9 mouse cellular contexts compared by ENCODE assay signal in genomic region chr6:122496501-122496900, GRCm38 (mm10). TPM values are rescaled to one million over a fixed set of nuclear protein-coding genes. Genes with fewer than 3 reads are reported as not detected.
DNase-seq lines count a peak whose midpoint lies in the region; ATAC-seq and TF ChIP-seq lines count a peak whose summit lies in the region.
"Had no signal": no experiment of that assay in that cellular context is flagged by ENCODE, and none has a peak within 500 bp of the region (broad histone marks: within the 10 kb centered on the region; RNA-seq: fewer than 3 reads in every experiment).

No protein-coding gene starts in this region.

- H3K4me2 ChIP-seq in forebrain, embryonic 15.5 days (replicated peaks), result no peak overlapping the region
- H3K4me2 ChIP-seq in liver, postnatal 0 days (ENCODE audit: low read depth, low read length), result no peak overlapping the region
- no peak overlapping the region for H3K4me2 ChIP-seq in stomach, embryonic 16.5 days (ENCODE audit: low read depth, low read length)

- peak; percentile 7; the same call in 1 of the 2 replicates for ATAC-seq in forebrain, embryonic 15.5 days (replicated peaks)
- no peak for ATAC-seq in liver, postnatal 0 days
- no peak for ATAC-seq in stomach, embryonic 16.5 days (ENCODE audit: insufficient read depth, low FRiP score)
- no peak for ATAC-seq in erythroid progenitor cell, adult 5-6 weeks (replicated peaks; ENCODE audit: low FRiP score, poor library complexity, severe bottlenecking)

- no peak for TF ChIP-seq EP300 in liver, postnatal 0 days (IDR thresholded peaks at IDR 0.05; ENCODE audit: low read depth)

- no peak overlapping the region for H3K9ac ChIP-seq in forebrain, embryonic 15.5 days (replicated peaks)
- no peak overlapping the region for H3K9ac ChIP-seq in liver, postnatal 0 days (replicated peaks)
- no peak overlapping the region for H3K9ac ChIP-seq in stomach, embryonic 16.5 days (ENCODE audit: low read length)

- H3K4me1 ChIP-seq in kidney, adult 2 months (ENCODE audit: control insufficient read depth, insufficient read depth, low read length), result 0 out of 2 replicates have a peak, but pooled peaks cover 4% of the 10 kb centered on the region
- H3K4me1 ChIP-seq in forebrain, embryonic 15.5 days, result peaks cover 38% of the 10 kb centered on the region
- 0 out of 2 replicates have a peak, but pooled peaks cover 2% of the 10 kb centered on the region for H3K4me1 ChIP-seq in liver, postnatal 0 days (ENCODE audit: insufficient read depth)
- H3K4me1 ChIP-seq in stomach, embryonic 16.5 days (ENCODE audit: control insufficient read depth, insufficient read depth, low read length), result peaks cover 17% of the 10 kb centered on the region

- peak; percentile 34 for DNase-seq in kidney, adult 2 months
- no peak for DNase-seq in kidney, postnatal 10 days
- peak; percentile 73 for DNase-seq in NIH3T3 (ENCODE audit: low read depth)
- DNase-seq in liver, postnatal 0 days, result no peak
- DNase-seq in right cerebral cortex, adult 2 months (ENCODE audit: low spot score in 2 of 2), result no peak

- no peak for TF ChIP-seq POLR2A in kidney, adult 2 months (IDR thresholded peaks at IDR 0.05; ENCODE audit: low read depth, low read length)

- H3K27ac ChIP-seq in kidney, adult 2 months (ENCODE audit: insufficient read depth, low read depth, low read length), result no peak overlapping the region
- H3K27ac ChIP-seq in forebrain, embryonic 15.5 days (replicated peaks), result peak overlapping the region; percentile 84
- no peak overlapping the region for H3K27ac ChIP-seq in liver, postnatal 0 days (ENCODE audit: low read depth)
- H3K27ac ChIP-seq in stomach, embryonic 16.5 days (ENCODE audit: low read length), result peak overlapping the region; percentile 57; the same call in 1 of the 2 replicates

- no peak for TF ChIP-seq CTCF in kidney, adult 2 months (conservative IDR thresholded peaks at IDR 0.05; ENCODE audit: insufficient read depth, insufficient read length, low read depth, low read length)
- peak; percentile 72 for TF ChIP-seq CTCF in liver, postnatal 0 days (IDR thresholded peaks at IDR 0.05; ENCODE audit: low read depth)

- 33% methylated on average over 5 of the region's 5 CpGs for WGBS in kidney, adult 2 months
- 31% methylated on average over 5 of the region's 5 CpGs for WGBS in forebrain, embryonic 15.5 days
- 32% methylated on average over 5 of the region's 5 CpGs for WGBS in liver, postnatal 0 days (ENCODE audit: insufficient replicate concordance)
- 34% methylated on average over 5 of the region's 5 CpGs for whole genome bisulfite sequencing in stomach, embryonic 16.5 days

- no peaks in the 10 kb centered on the region for H3K9me3 ChIP-seq in forebrain, embryonic 15.5 days
- H3K9me3 ChIP-seq in liver, postnatal 0 days (ENCODE audit: low read length), result no peaks in the 10 kb centered on the region
- no peaks in the 10 kb centered on the region for H3K9me3 ChIP-seq in stomach, embryonic 16.5 days (replicated peaks; ENCODE audit: control insufficient read depth, low read length)

- no peak overlapping the region for H3K4me3 ChIP-seq in kidney, adult 2 months (ENCODE audit: insufficient read depth, low read depth, low read length)
- H3K4me3 ChIP-seq in forebrain, embryonic 15.5 days, result no peak overlapping the region
- H3K4me3 ChIP-seq in liver, postnatal 0 days (ENCODE audit: low read depth, low read length), result no peak overlapping the region
- no peak overlapping the region for H3K4me3 ChIP-seq in stomach, embryonic 16.5 days (replicated peaks; ENCODE audit: low read length)

- no peaks in the 10 kb centered on the region; the same call in 1 of the 2 replicates for H3K27me3 ChIP-seq in kidney, adult 2 months (replicated peaks; ENCODE audit: control insufficient read depth, insufficient read depth, low read length)
- H3K27me3 ChIP-seq in forebrain, embryonic 15.5 days, result no peaks in the 10 kb centered on the region
- H3K27me3 ChIP-seq in liver, postnatal 0 days (ENCODE audit: insufficient read depth, low read length), result peaks cover 53% of the 10 kb centered on the region
- H3K27me3 ChIP-seq in stomach, embryonic 16.5 days (ENCODE audit: control insufficient read depth, insufficient read depth, low read length), result no peaks in the 10 kb centered on the region

- H3K36me3 ChIP-seq in kidney, adult 2 months (ENCODE audit: control insufficient read depth, insufficient read depth, low read length), result no peaks in the 10 kb centered on the region
- no peaks in the 10 kb centered on the region for H3K36me3 ChIP-seq in forebrain, embryonic 15.5 days
- H3K36me3 ChIP-seq in liver, postnatal 0 days (replicated peaks; ENCODE audit: insufficient read depth, low read length), result no peaks in the 10 kb centered on the region
- H3K36me3 ChIP-seq in stomach, embryonic 16.5 days (ENCODE audit: control insufficient read depth, insufficient read depth, low read length), result no peaks in the 10 kb centered on the region

RNA-seq across cellular contexts. Expression of gene Rimklb, which starts 2.1 kb away (rescaled TPM):
- polyA plus RNA-seq in kidney, adult 2 months (2012; rRNA removed), result 0.15 and 0.27 TPM in 2 replicates
- polyA plus RNA-seq in forebrain, embryonic 15.5 days (2015; fragmentation: Nextera tagmentation; extraction: Ambion mirVana), result 98.3 and 106 TPM in 2 replicates
- 0.34 TPM in 1 of 2 replicates, not detected in the other for polyA plus RNA-seq in liver, postnatal 0 days (2015; fragmentation: Nextera tagmentation; extraction: Ambion mirVana)
- polyA plus RNA-seq in stomach, embryonic 16.5 days (2015; fragmentation: Nextera tagmentation; extraction: Ambion mirVana), result 6.6 and 7.3 TPM in 2 replicates
- total RNA-seq in erythroid progenitor cell, adult 5-6 weeks (2015; ENCODE audit: low replicate concordance), result not detected in 2 replicates
- not detected in 2 replicates for total RNA-seq in erythroid progenitor cell, adult 5-6 weeks (2017; ENCODE audit: low replicate concordance)

RNA-seq across cellular contexts. Expression of gene Mfap5, which starts 9.1 kb away (rescaled TPM):
- polyA plus RNA-seq in kidney, adult 2 months (2012; rRNA removed), result 16.8 and 20.5 TPM in 2 replicates
- polyA plus RNA-seq in forebrain, embryonic 15.5 days (2015; fragmentation: Nextera tagmentation; extraction: Ambion mirVana), result 0.72 and 1.8 TPM in 2 replicates
- 0.55 and 2.5 TPM in 2 replicates for polyA plus RNA-seq in liver, postnatal 0 days (2015; fragmentation: Nextera tagmentation; extraction: Ambion mirVana)
- 86.4 and 115 TPM in 2 replicates for polyA plus RNA-seq in stomach, embryonic 16.5 days (2015; fragmentation: Nextera tagmentation; extraction: Ambion mirVana)
- not detected in 2 replicates for total RNA-seq in erythroid progenitor cell, adult 5-6 weeks (2015; ENCODE audit: low replicate concordance)
- total RNA-seq in erythroid progenitor cell, adult 5-6 weeks (2017; ENCODE audit: low replicate concordance), result not detected in 2 replicates

RNA-seq across cellular contexts. Expression of gene Aicda, which starts 57.1 kb away (rescaled TPM):
- polyA plus RNA-seq in kidney, adult 2 months (2012; rRNA removed), result not detected in 2 replicates
- polyA plus RNA-seq in forebrain, embryonic 15.5 days (2015; fragmentation: Nextera tagmentation; extraction: Ambion mirVana), result 0.37 and 0.45 TPM in 2 replicates
- 0.06 TPM in 1 of 2 replicates, not detected in the other for polyA plus RNA-seq in liver, postnatal 0 days (2015; fragmentation: Nextera tagmentation; extraction: Ambion mirVana)
- 0.14 TPM in 1 of 2 replicates, not detected in the other for polyA plus RNA-seq in stomach, embryonic 16.5 days (2015; fragmentation: Nextera tagmentation; extraction: Ambion mirVana)
- total RNA-seq in erythroid progenitor cell, adult 5-6 weeks (2015; ENCODE audit: low replicate concordance), result not detected in 2 replicates
- total RNA-seq in erythroid progenitor cell, adult 5-6 weeks (2017; ENCODE audit: low replicate concordance), result not detected in 2 replicates
- total RNA-seq: left cerebral cortex, postnatal 14 days had no signal

Comparison
In these comparisons a context has a peak if more than half of its experiments do, and no peak if none do; other contexts are left out.
1. DNase-seq: peak in kidney, adult 2 months (single experiment) and NIH3T3 (single experiment); none in kidney, postnatal 10 days (single experiment), liver, postnatal 0 days (single experiment) and right cerebral cortex, adult 2 months (0 of 2).
2. H3K27ac ChIP-seq: peak in forebrain, embryonic 15.5 days (single experiment) and stomach, embryonic 16.5 days (single experiment); none in kidney, adult 2 months (single experiment) and liver, postnatal 0 days (single experiment).
3. RNA of gene Rimklb, which starts 2.1 kb away (polyA plus RNA-seq): 98.3 to 106 TPM in forebrain, embryonic 15.5 days; 6.6 to 7.3 TPM in stomach, embryonic 16.5 days, 0.15 to 0.27 TPM in kidney, adult 2 months and 0.34 TPM in liver, postnatal 0 days; every median in the first group is over 10 times any median in the second.